Mouse (Mus musculus): ENCODE data around the gene Usp18.

Gene Usp18

DNA sequence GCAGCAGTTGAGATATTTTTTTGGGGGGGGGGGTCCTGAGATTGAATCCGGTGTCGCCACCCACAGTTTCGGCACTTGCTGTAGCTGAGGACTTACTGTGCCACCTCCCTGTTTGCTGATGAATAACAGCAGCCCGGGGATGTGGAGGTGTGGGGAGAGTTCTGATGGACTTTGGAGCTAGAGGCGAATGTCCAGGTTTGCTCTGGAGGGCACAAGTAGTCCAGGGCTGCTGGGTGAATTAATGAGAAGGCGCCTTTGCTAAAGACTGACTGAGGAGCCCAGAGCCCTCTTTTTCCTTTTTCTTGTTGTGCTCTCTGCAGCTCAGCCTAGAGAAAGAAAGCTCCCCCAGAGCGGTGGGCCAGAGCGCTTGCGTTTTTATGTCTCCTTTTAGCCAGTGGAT lies 58.9 kb downstream of the Usp18 start:
- DNase-seq: peak; percentile 82 to 86

- DNase-seq: peak in 1 of 2 experiments; percentile 32
Measured at GRCm38 (mm10) chr6:121305571-121305970, 59.9 kb downstream of the Usp18 start.

DNA sequence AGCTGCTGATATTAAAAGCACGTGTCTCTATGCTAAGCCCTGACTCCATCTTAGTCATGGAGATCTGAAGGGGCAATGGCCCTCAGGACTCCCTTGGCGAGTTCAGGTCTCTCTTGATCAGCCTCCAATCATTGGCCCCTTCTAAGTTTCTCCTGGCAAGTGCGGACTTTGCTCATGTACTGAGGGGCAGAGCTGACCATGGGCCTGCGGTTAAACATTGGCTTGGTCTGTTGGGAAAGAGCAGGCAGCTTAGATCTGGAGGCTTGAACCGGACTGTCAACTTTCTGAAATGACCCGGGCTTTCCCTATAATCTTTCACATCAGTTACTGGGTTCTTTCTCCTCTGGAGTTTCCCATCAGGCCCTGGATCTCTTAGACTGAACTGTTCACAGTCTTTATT lies 65.3 kb downstream of the Usp18 start:
- DNase-seq: peak; percentile 76 to 88

DNA sequence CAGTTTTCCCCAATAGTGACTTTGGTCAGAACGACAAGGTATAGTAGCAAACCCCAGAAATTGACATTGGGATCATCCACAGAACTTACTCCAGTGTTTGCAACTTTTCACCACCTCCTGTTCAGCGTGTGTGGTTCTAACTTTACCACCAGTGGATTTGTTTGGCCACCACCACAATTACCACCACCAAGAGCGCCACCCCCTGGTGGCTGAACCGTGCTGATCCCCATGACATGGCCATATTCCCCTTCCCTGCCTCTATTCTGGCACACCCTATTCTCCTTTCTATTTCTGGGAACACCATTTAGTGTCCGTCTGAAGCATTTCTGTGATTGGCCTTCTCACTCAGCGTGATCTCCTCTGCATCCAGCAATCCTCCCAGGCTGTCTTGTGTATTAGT lies 73.4 kb downstream of the Usp18 start:
- peak in 1 of 2 experiments; percentile 66 for DNase-seq

Measured in kidney, postnatal 36 days (tissue).